Mouse (Mus musculus) liver, embryonic 13.5 days (tissue): ENCODE results near the gene Iqgap2. TPM values are rescaled to one million over a fixed set of nuclear protein-coding genes. Genes with fewer than 3 reads are reported as not detected.

ENCODE experiments used
- ATAC-seq: fragments of 200-750 bp; cut with Nextera tagmentation; 2 replicates; pipeline ENCODE4 v1.8.0; 2017; ENCODE audit warnings: low read depth, mild to moderate bottlenecking, moderate number of reproducible peaks, moderate library complexity
- DNase-seq: peaks from one replicate; pipeline ENCODE4 v3.0.0; 2022
- H3K27ac ChIP-seq: fragments of 300-500 bp; sonication (generic); 2 replicates; pipeline ENCODE4 v1.5.1; 2015; ENCODE audit warnings: moderate library complexity, mild to moderate bottlenecking, inconsistent platforms
- H3K27me3 ChIP-seq: fragments of 300-500 bp; sonication (generic); 2 replicates; pipeline ENCODE4 v1.6.1; 2015; ENCODE audit warnings: mild to moderate bottlenecking, inconsistent platforms
- H3K36me3 ChIP-seq: fragments of 300-500 bp; sonication (generic); 2 replicates; pipeline ENCODE4 v1.6.1; 2015; ENCODE audit warnings: mild to moderate bottlenecking, inconsistent platforms
- H3K4me1 ChIP-seq: fragments of 300-500 bp; sonication (generic); replicated peaks from 2 replicates; pipeline ENCODE4 v1.6.1; 2015; ENCODE audit warnings: inconsistent platforms
- H3K4me2 ChIP-seq: fragments of 300-500 bp; sonication (generic); 2 replicates; pipeline ENCODE4 v1.6.1; 2015; ENCODE audit warnings: inconsistent platforms, mild to moderate bottlenecking, moderate library complexity
- H3K4me3 ChIP-seq: fragments of 300-500 bp; sonication (generic); replicated peaks from 2 replicates; pipeline ENCODE4 v1.5.1; 2015; ENCODE audit warnings: mild to moderate bottlenecking, inconsistent platforms
- H3K9ac ChIP-seq: fragments of 300-500 bp; sonication (generic); 2 replicates; pipeline ENCODE4 v1.6.1; 2015; ENCODE audit warnings: mild to moderate bottlenecking, inconsistent platforms
- H3K9me3 ChIP-seq: fragments of 300-500 bp; sonication (generic); replicated peaks from 2 replicates; pipeline ENCODE4 v1.6.1; 2016; ENCODE audit warnings: inconsistent platforms
- WGBS: fragments of 180-500 bp; shearing (Covaris S2); methylation state at CpG from one replicate; pipeline ENCODE4 v1.1.7; 2015; ENCODE audit not compliant: insufficient replicate concordance; 5-methylcytosine and 5-hydroxymethylcytosine counted together
- polyA plus RNA-seq: library from polyadenylated mRNA; unstranded; fragments of >200 nt; fragmentation: Nextera tagmentation; extraction: Ambion mirVana; gene quantifications from 2 replicates; pipeline ENCODE4 v1.2.1, GENCODE M21; 2015

Iqgap2 gene
- polyA plus RNA-seq, 1 experiment from 2014 or later: 11.9 TPM

DNA sequence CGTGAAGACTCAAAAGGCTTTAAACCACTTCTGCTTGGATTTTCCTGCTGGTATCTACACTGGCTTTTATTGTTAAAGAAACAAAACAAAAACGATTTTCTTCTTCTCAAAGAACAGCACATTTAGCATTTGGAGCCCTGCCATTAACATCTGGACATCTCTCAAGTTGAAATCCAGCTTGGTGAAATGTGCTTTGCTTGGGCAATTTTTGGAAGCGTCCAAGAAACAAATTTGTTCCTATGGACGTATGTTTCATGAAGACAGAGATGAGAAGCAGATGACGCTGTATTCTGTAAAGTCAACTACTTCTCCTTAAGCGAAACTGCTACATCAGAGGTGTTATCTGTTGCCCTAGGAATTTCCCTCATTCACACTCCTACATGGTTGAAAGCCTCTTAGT, 93.0 kb downstream of the Iqgap2 start:
- H3K9ac ChIP-seq: no peak overlapping the region
- H3K27ac ChIP-seq: no peak overlapping the region
- no peak overlapping the region for H3K4me3 ChIP-seq
- no peaks in the 10 kb centered on the region for H3K9me3 ChIP-seq
- H3K4me1 ChIP-seq: peaks cover under 1% of the 10 kb centered on the region; the same call in 1 of the 2 replicates
- H3K4me2 ChIP-seq: no peak overlapping the region
- WGBS: 56% methylated on average over 6 of the region's 6 CpGs
- ATAC-seq (no peak), DNase-seq (no peak)
- H3K27me3 ChIP-seq: no peaks in the 10 kb centered on the region
- no peaks in the 10 kb centered on the region for H3K36me3 ChIP-seq

GRCm38 (mm10) chr13:95797530-95797929, 94.2 kb downstream of the Iqgap2 start:
- no peaks in the 10 kb centered on the region for H3K27me3 ChIP-seq
- 35% methylated on average over 2 of the region's 2 CpGs for WGBS
- DNase-seq (no peak), ATAC-seq (no peak)
- H3K9ac ChIP-seq: no peak overlapping the region
- H3K27ac ChIP-seq: no peak overlapping the region
- H3K4me3 ChIP-seq: no peak overlapping the region
- H3K4me1 ChIP-seq: no peaks in the 10 kb centered on the region
- H3K36me3 ChIP-seq: no peaks in the 10 kb centered on the region
- no peaks in the 10 kb centered on the region for H3K9me3 ChIP-seq
- H3K4me2 ChIP-seq: no peak overlapping the region

- H3K27me3 ChIP-seq: no peaks in the 10 kb centered on the region
- no peak overlapping the region for H3K9ac ChIP-seq
- H3K4me1 ChIP-seq: peaks cover 11% of the 10 kb centered on the region
- H3K4me3 ChIP-seq: no peak overlapping the region
- ATAC-seq (no peak), DNase-seq (no peak)
- no peak overlapping the region for H3K4me2 ChIP-seq
- H3K9me3 ChIP-seq: no peaks in the 10 kb centered on the region
- H3K27ac ChIP-seq: no peak overlapping the region
- H3K36me3 ChIP-seq: no peaks in the 10 kb centered on the region
- 74% methylated on average over 8 of the region's 8 CpGs for WGBS
Measured at GRCm38 (mm10) chr13:95794346-95794745, 97.4 kb downstream of the Iqgap2 start.

- no peak overlapping the region for H3K4me2 ChIP-seq
- 39% methylated on average over 6 of the region's 6 CpGs for WGBS
- no peaks in the 10 kb centered on the region for H3K9me3 ChIP-seq
- DNase-seq (no peak), ATAC-seq (no peak)
- H3K36me3 ChIP-seq: no peaks in the 10 kb centered on the region
- H3K27me3 ChIP-seq: no peaks in the 10 kb centered on the region
- H3K27ac ChIP-seq: no peak overlapping the region
- no peak overlapping the region for H3K9ac ChIP-seq
- H3K4me1 ChIP-seq: peaks cover 29% of the 10 kb centered on the region
- H3K4me3 ChIP-seq: no peak overlapping the region
Measured at GRCm38 (mm10) chr13:95790883-95791282, 100.8 kb downstream of the Iqgap2 start.

DNA sequence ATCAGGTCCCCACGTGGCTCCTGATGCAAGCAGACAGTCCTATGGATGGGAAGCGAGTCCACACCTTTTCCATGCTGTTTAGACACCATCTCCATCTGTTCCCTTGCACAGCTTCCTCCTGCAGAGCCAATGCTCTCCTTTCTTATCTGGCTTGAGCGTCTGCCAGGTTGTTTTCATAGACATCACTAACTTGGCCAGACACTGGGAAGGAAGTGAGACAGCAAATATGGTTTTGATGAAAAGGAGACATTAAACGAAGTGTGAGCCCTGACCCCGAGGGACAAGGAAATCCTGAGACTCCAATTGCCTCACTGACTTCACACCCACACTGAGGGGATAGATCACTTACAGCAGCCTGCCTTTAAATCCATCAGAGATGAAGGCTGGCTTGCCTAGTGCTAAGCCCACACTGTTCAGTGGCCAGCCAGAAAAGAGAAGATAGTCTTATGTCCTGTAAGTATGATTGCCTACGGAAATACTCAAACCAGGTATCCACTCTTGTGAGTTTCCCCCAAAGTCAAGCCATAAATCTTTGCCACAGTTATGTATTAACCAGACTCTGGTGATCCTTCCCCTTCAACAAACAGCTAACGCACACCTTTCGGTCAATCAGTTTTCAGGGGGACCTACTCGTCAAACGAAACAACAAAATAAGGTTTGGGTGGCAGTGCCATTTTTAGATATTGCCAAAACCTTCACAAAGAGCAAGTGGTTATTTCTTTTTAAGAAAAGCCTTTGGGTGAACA, 102.9 kb downstream of the Iqgap2 start:
- H3K4me3 ChIP-seq: no peak overlapping the region
- no peaks in the 10 kb centered on the region for H3K9me3 ChIP-seq
- peaks cover 29% of the 10 kb centered on the region for H3K4me1 ChIP-seq
- no peak overlapping the region for H3K9ac ChIP-seq
- H3K4me2 ChIP-seq: no peak overlapping the region
- H3K27me3 ChIP-seq: no peaks in the 10 kb centered on the region
- H3K36me3 ChIP-seq: no peaks in the 10 kb centered on the region
- DNase-seq: no peak
- no peak overlapping the region for H3K27ac ChIP-seq
- 34% methylated on average over 10 of the region's 10 CpGs for WGBS
- no peak for ATAC-seq

GRCm38 (mm10) chr13:95782969-95783332, 108.8 kb downstream of the Iqgap2 start:
- Histone ChIP-seq H3K4me2 (no peak overlapping the region), H3K36me3 (no peaks in the 10 kb centered on the region), H3K9ac (no peak overlapping the region), H3K9me3 (no peaks in the 10 kb centered on the region), H3K27me3 (no peaks in the 10 kb centered on the region), H3K4me3 (no peak overlapping the region), H3K4me1 (peaks cover 45% of the 10 kb centered on the region), H3K27ac (peak overlapping the region; percentile 70)
- 37% methylated on average over 2 of the region's 2 CpGs for WGBS
- DNase-seq (no peak), ATAC-seq (0 out of 2 replicates have a peak, but pooled peaks have one; percentile 14)

DNA sequence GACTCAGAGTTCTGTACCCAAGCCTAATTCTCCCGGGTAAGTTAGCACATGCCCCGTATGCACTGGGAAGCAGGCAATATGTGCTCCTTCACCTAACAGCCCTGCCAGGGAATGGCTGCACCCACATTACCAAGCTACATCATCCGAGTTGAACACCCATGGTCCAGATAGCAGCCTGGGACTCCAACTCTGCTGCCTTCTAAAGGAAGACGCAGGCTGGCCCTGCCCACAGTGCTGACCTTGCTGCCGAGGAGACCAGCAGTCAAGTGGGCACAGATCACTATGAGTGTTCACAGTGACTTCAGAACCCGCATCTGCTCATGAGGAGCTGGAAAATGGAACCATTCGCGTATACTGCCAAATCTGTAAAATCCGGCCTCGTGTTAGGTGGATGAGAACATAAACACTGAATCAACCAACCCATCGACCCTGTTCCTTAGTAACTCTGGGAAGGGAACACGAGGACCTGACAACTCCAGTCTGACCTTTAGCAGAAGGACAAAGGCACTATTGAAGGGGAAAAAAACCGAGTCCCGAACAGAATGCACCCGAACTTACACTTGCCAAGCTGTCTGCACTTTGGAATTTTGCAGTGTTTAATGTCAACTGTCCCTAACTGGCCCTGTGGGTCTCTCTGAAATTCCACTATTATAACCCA, 109.3 kb downstream of the Iqgap2 start:
- DNase-seq: no peak
- no peak overlapping the region for H3K9ac ChIP-seq
- no peaks in the 10 kb centered on the region for H3K9me3 ChIP-seq
- H3K4me3 ChIP-seq: no peak overlapping the region
- H3K27me3 ChIP-seq: no peaks in the 10 kb centered on the region
- no peak overlapping the region for H3K4me2 ChIP-seq
- H3K36me3 ChIP-seq: no peaks in the 10 kb centered on the region
- H3K4me1 ChIP-seq: peaks cover 46% of the 10 kb centered on the region
- H3K27ac ChIP-seq: peak overlapping the region; percentile 70
- WGBS: 66% methylated on average over 15 of the region's 15 CpGs
- ATAC-seq: 0 out of 2 replicates have a peak, but pooled peaks have one; percentile 9

DNA sequence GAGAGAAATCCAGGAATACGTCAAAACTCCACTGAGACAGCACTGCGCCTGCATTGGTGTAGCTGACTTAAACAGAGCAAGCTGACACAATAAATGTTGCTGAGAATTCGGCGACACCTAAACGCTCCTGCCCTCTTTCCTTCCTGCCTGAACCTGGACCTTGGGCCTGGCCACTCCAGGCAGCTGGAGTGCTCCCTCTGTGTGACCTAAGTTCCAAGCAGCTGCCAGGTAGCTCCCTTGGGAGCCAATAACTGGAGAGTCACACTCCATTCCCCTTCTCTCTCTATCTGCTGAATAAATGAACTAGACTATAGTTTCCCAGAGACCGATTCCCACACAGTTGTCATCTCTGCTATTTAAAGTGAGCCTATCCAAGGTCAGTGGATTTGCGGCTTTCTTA, 111.7 kb downstream of the Iqgap2 start:
- no peak for DNase-seq

DNA sequence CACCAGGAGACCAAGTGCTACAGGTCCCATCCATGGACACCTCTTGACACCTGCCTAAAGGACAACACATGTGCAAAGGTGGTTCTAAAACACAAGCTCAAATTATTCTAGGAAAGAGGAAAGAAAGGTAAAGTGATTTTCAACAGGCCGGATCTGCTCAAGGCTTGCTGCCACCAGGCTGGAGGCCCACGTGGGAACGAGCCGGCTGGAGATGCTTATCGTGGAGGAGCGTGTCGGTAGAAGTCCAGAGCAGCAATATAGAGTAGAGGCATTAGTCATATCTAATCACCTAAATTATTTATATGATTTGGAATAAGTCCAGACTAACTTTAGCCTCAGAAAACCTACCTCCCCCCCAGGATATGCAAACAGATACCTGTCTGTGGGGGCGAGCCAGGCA, 112.5 kb downstream of the Iqgap2 start:
- H3K4me3 ChIP-seq: no peak overlapping the region
- H3K9ac ChIP-seq: no peak overlapping the region
- H3K4me1 ChIP-seq: peaks cover 44% of the 10 kb centered on the region
- no peaks in the 10 kb centered on the region for H3K9me3 ChIP-seq
- no peak overlapping the region for H3K4me2 ChIP-seq
- no peaks in the 10 kb centered on the region for H3K27me3 ChIP-seq
- WGBS: 46% methylated on average over 8 of the region's 8 CpGs
- H3K36me3 ChIP-seq: no peaks in the 10 kb centered on the region
- DNase-seq (no peak), ATAC-seq (no peak)
- H3K27ac ChIP-seq: no peak overlapping the region

More for the DNA sequence above, 111.7 kb downstream of the Iqgap2 start:
- H3K4me3 ChIP-seq: no peak overlapping the region
- ATAC-seq: no peak
- no peaks in the 10 kb centered on the region for H3K36me3 ChIP-seq
- no peak overlapping the region for H3K4me2 ChIP-seq
- no peak overlapping the region for H3K9ac ChIP-seq
- H3K27ac ChIP-seq: no peak overlapping the region
- 73% methylated on average over 7 of the region's 7 CpGs for WGBS
- no peaks in the 10 kb centered on the region for H3K9me3 ChIP-seq
- no peaks in the 10 kb centered on the region for H3K27me3 ChIP-seq
- H3K4me1 ChIP-seq: peaks cover 44% of the 10 kb centered on the region

DNA sequence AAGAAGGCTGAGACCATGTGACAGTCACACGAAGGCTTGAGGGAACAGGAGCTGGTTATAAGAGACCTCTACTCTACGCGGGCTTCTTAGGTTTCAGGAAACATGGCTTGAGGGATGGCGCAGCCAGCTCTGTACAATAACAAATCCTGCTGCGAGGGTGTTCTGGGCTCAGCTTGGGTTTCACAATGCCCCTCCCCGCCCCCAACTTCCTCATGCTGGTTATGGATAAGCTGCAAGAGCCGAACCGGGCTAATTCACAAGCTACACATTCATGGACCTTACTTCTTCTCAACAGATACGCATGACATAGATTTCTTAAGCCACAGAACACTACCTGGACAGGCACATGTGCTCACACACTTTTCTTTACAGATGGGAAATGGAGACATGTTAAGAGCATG, 113.0 kb downstream of the Iqgap2 start:
- Histone ChIP-seq H3K4me2 (no peak overlapping the region), H3K9me3 (no peaks in the 10 kb centered on the region), H3K36me3 (no peaks in the 10 kb centered on the region), H3K4me1 (peaks cover 44% of the 10 kb centered on the region), H3K27me3 (no peaks in the 10 kb centered on the region), H3K9ac (no peak overlapping the region), H3K4me3 (no peak overlapping the region), H3K27ac (no peak overlapping the region)
- 27% methylated on average over 9 of the region's 9 CpGs for WGBS
- no peak for ATAC-seq
- no peak for DNase-seq

DNA sequence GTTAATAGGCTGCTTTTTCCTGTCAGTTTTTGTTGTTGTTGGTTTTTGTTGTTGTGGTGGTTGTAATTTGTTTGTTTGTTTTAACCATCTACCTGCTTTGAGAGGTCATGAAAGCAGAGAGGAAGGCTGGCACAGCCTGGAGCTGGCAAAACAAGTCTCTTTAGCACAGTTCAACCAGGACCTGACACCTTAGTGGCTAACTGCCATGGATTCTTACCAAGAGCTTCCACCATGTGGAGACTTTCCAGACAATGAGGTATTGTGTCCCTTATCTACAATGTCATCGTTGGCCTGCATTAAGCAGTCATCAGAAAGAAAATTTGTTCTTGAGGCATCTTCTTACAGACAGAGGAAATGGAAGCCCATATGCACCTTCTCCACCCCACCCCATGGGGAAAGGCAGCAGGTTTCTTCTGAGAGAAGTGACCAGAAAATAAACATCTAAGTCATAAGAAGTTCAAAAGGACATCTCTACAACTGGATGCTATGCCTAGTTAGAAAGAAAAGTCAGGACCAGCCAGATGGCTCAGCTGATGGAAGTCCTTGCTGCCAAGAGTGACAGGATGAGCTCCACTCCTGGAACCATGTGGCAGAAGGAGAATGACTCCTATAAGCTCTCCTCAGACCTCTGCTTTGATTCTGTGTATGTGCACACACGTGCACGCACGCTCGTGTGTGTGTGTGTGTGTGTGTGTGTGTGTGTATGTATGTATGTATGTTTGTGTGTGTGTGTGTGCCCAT, 113.9 kb downstream of the Iqgap2 start:
- no peak overlapping the region for H3K4me3 ChIP-seq
- no peak for ATAC-seq
- H3K4me2 ChIP-seq: no peak overlapping the region
- H3K27ac ChIP-seq: no peak overlapping the region
- 75% methylated on average over 5 of the region's 5 CpGs for WGBS
- no peaks in the 10 kb centered on the region for H3K36me3 ChIP-seq
- H3K9me3 ChIP-seq: no peaks in the 10 kb centered on the region
- DNase-seq: no peak
- no peaks in the 10 kb centered on the region for H3K27me3 ChIP-seq
- no peak overlapping the region for H3K9ac ChIP-seq
- H3K4me1 ChIP-seq: peaks cover 42% of the 10 kb centered on the region
